Mouse (Mus musculus) ES-E14 (cell line): Measurements from ENCODE around the gene Bst1. TPM values are rescaled to one million over a fixed set of nuclear protein-coding genes. Genes with fewer than 3 reads are reported as not detected.
A peak's percentile ranks its signal among the peaks of the same experiment; 100 is the strongest.

Source experiments
- DNase-seq: peaks from one replicate; pipeline ENCODE4 v3.0.0-alpha.2; 2013; ENCODE audit warnings: low read depth, low spot score
- H3K27ac ChIP-seq: 2 replicates; pipeline ENCODE4 v1.5.1; 2012; ENCODE audit warnings: low read depth, mild to moderate bottlenecking, low read length, moderate library complexity, mixed read lengths; ENCODE audit not compliant: poor library complexity, insufficient read depth, severe bottlenecking
- H3K36me3 ChIP-seq: 2 replicates; pipeline ENCODE4 v1.6.1; 2012; ENCODE audit warnings: mild to moderate bottlenecking, low read length, moderate library complexity, mixed read lengths; ENCODE audit not compliant: control insufficient read depth, poor library complexity, insufficient read depth, severe bottlenecking
- H3K4me1 ChIP-seq, 2 experiments: fragments of 150-350 bp in 1 of 2; sonication (generic) in 1 of 2; 2 replicates each; pipeline ENCODE4 v1.6.1; 2012; ENCODE audit warnings: low read length in 2 of 2, mild to moderate bottlenecking in 1 of 2, mixed read lengths in 1 of 2; ENCODE audit not compliant: control insufficient read depth in 2 of 2, insufficient read depth in 2 of 2, poor library complexity in 1 of 2
- H3K4me3 ChIP-seq, 2 experiments: fragments of 150-350 bp in 1 of 2; sonication (generic) in 1 of 2; 2 replicates each; pipeline ENCODE4 v1.5.1; 2012; ENCODE audit warnings: low read length in 2 of 2, low read depth in 1 of 2, mild to moderate bottlenecking in 1 of 2, mixed read lengths in 1 of 2; ENCODE audit not compliant: insufficient read depth in 1 of 2, poor library complexity in 1 of 2, severe bottlenecking in 1 of 2
- H3K9ac ChIP-seq: 2 replicates; pipeline ENCODE4 v1.6.1; 2012; ENCODE audit warnings: low read depth, mild to moderate bottlenecking, low read length, mixed read lengths; ENCODE audit not compliant: poor library complexity, insufficient read depth, severe bottlenecking
- H3K9me3 ChIP-seq: fragments of 150-350 bp; sonication (generic); 2 replicates; pipeline ENCODE4 v1.6.1; 2012; ENCODE audit warnings: low read depth, mild to moderate bottlenecking, low read length; ENCODE audit not compliant: control insufficient read depth, insufficient read depth
- CHD2 ChIP-seq: IDR thresholded peaks from 2 replicates; pipeline ENCODE4 v1.6.1; 2014; ENCODE audit warnings: mild to moderate bottlenecking, low read depth, low read length, inconsistent platforms
- HCFC1 ChIP-seq: IDR thresholded peaks from 2 replicates; pipeline ENCODE4 v1.6.1; 2012; ENCODE audit warnings: low read length, inconsistent platforms, borderline replicate concordance; ENCODE audit not compliant: insufficient read depth
- MAFK ChIP-seq: IDR thresholded peaks from 2 replicates; pipeline ENCODE4 v1.6.1; 2014; ENCODE audit warnings: mild to moderate bottlenecking, low read depth, low read length, inconsistent platforms; ENCODE audit not compliant: insufficient read depth
- ZC3H11A ChIP-seq: IDR thresholded peaks from 2 replicates; pipeline ENCODE4 v1.6.1; 2012; ENCODE audit warnings: low read depth, mild to moderate bottlenecking, inconsistent platforms, low read length, borderline replicate concordance
- ZNF384 ChIP-seq: IDR thresholded peaks from 2 replicates; pipeline ENCODE4 v1.6.1; 2012; ENCODE audit warnings: low read depth, low read length, inconsistent platforms
- in situ Hi-C, 2 experiments: fragments of 600-800 bp; cut with MboI; formaldehyde crosslinking; loops; one replicate each; pipeline ENCODE4 v1.15.1; 2025; ENCODE audit warnings: low sequenced_read_pairs in 2 of 2, inconsistent platforms in 1 of 2; ENCODE audit not compliant: unreplicated experiment in 2 of 2
- total RNA-seq: library from RNA; depleted of rRNA; stranded (reverse); fragments of 300-350 nt; gene quantifications from 2 replicates; pipeline ENCODE4 v1.2.3, GENCODE M21; 2012

Gene Bst1
- total RNA-seq, 1 experiment: 1.1 TPM

DNA sequence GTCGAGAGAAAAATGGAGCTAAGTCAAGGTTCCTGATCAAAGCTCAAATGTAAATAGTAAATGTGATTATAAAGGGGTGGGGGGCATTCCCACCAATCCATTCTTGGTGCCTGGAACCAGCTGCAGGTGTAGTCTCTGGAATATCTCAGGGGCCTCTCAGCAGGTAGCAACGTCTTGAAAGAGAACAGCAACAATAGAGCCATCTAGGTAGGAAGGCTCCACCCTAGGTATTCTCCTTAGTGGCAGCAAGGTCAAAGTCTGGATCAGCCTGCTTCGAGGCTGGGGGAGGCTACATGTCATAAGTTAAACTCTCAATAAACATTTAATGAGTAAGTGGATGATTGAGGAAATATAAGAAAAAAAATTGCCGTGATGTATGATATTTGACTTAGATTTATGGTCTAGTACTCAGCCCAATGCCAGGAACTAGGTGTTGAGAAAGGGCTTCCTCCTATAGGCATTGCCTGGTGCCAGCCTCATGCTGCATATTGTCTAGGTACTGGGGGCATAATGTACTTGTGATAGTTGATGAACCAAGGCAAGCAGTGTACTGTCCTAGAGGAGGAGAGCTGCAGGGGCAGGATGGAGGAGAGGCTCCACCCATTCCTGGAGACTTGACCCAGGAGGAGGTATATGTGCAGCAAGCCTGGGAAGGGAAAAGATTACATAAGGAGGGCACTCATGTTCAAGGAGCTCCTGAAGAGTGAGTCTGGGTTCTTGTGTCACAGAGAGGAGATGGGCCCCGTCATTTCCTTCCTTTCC lies 42.2 kb downstream of the Bst1 start:
- peak; percentile 63 for DNase-seq
- H3K4me3 ChIP-seq: no peak overlapping the region
- peaks cover 6% of the 10 kb centered on the region for H3K9me3 ChIP-seq
- no peak for TF ChIP-seq ZNF384
- H3K36me3 ChIP-seq: peaks cover 5% of the 10 kb centered on the region; the same call in 1 of the 2 replicates
- H3K4me1 ChIP-seq: peaks cover 2 to 13% of the 10 kb centered on the region in 2 experiments; a peak in 3 of 4 replicates
- H3K27ac ChIP-seq: peak overlapping the region; percentile 89
- H3K9ac ChIP-seq: no peak overlapping the region
- in situ Hi-C loops: no loop called here

DNA sequence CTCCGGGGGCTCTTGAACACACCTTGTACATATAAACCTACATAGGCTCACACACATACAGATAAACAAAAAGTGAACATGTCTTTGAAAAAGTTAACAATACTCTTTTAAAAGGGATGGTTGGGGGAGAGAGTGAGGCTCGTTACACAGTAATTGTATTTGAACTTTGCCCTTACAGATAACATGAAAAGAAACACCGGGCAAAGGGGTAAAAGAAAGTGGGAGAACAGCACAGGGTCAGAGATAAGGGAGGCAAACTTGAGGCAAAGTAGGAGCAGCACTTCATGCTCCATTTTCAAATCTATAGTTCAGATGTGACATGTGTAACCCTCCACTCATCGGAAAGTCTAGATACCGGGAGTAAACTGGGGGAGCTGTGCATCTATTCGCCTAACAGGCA lies 45.0 kb downstream of the Bst1 start:
- no peak overlapping the region for H3K9ac ChIP-seq
- peaks cover 5 to 16% of the 10 kb centered on the region in 2 experiments; a peak in 3 of 4 replicates for H3K4me1 ChIP-seq
- H3K4me3 ChIP-seq: no peak overlapping the region
- no peak for TF ChIP-seq HCFC1
- no peak for TF ChIP-seq MAFK
- TF ChIP-seq CHD2: no peak
- no peak for TF ChIP-seq ZC3H11A
- no peak for TF ChIP-seq ZNF384
- H3K9me3 ChIP-seq: peaks cover 3% of the 10 kb centered on the region; the same call in 1 of the 2 replicates
- no peak for DNase-seq
- H3K27ac ChIP-seq: no peak overlapping the region
- in situ Hi-C loops: no loop called here
- H3K36me3 ChIP-seq: peaks cover 3% of the 10 kb centered on the region; the same call in 1 of the 2 replicates

DNA sequence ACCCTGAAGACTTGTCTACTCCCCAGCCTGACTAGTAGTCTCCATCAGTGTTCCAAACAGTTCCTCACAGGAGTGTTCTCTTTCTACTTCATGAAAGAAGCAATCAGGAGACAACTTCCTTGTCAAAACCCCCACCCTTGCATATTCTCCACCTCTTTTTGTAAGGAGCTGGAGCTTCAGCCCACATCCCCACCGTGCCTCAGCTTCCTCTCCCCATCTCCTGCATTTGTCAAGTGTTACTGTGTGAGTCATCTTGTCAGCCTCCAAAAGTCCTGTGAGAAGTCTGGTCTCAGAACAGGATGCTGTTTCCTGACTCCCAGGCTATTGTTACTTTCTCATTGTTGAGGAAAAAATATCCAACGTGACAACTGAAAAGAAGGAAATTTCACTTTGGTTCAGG lies 46.6 kb downstream of the Bst1 start:
- no peak for DNase-seq
- in situ Hi-C loops: no loop called here
- no peaks in the 10 kb centered on the region for H3K9me3 ChIP-seq
- H3K4me3 ChIP-seq: no peak overlapping the region
- H3K4me1 ChIP-seq: peaks cover 5 to 16% of the 10 kb centered on the region in 2 experiments; a peak in 3 of 4 replicates
- H3K27ac ChIP-seq: no peak overlapping the region; the same call in 1 of the 2 replicates
- TF ChIP-seq HCFC1 (no peak), ZC3H11A (no peak), ZNF384 (no peak), MAFK (no peak), CHD2 (no peak)
- no peak overlapping the region for H3K9ac ChIP-seq
- H3K36me3 ChIP-seq: no peaks in the 10 kb centered on the region

DNA sequence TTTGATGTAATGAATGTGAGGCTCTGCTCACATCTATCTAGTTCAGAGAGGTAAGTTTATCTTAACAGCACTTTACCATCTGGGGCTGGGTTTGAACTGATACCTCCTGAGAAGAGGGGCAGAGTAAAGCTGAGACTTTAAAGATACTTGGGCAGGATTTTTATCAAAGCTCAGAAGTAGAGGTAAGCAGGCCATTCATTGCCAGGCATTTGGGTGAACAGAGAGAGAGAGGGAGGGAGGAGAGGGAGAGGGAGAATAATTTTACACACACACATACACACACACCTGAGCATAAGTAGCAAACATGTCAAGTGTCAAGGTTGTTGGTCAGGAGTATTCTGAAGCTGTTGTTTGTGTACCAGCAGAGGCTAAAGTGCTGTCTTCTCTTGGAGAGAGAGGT lies 49.6 kb downstream of the Bst1 start, which contains the start of gene Cd38:
Cd38 (plus strand) TSS at position 301 of the 400 bp plus-strand sequence.
- H3K4me1 ChIP-seq: peaks cover 10 to 18% of the 10 kb centered on the region in 2 experiments; a peak in 2 of 4 replicates
- no peak for TF ChIP-seq ZC3H11A
- no peak for TF ChIP-seq CHD2
- TF ChIP-seq ZNF384: no peak
- no peak for TF ChIP-seq HCFC1
- no peak for TF ChIP-seq MAFK
- no peaks in the 10 kb centered on the region for H3K9me3 ChIP-seq
- H3K27ac ChIP-seq: peak within 1 kb of the TSS; percentile 93
- no peak for DNase-seq
- H3K36me3 ChIP-seq: no peaks in the 10 kb centered on the region
- peak within 1 kb of the TSS; percentile 72; the same call in 1 of the 2 replicates for H3K9ac ChIP-seq
- in situ Hi-C loops: no loop called here
- H3K4me3 ChIP-seq: peak within 1 kb of the TSS; percentile 54 to 56
